Mouse (Mus musculus): ENCODE data around the gene Sh3bp5. TPM values are rescaled to one million over a fixed set of nuclear protein-coding genes. Genes with fewer than 3 reads are reported as not detected.

The Sh3bp5 gene
- polyA plus RNA-seq, 1 experiment, result 99.5 TPM

DNA sequence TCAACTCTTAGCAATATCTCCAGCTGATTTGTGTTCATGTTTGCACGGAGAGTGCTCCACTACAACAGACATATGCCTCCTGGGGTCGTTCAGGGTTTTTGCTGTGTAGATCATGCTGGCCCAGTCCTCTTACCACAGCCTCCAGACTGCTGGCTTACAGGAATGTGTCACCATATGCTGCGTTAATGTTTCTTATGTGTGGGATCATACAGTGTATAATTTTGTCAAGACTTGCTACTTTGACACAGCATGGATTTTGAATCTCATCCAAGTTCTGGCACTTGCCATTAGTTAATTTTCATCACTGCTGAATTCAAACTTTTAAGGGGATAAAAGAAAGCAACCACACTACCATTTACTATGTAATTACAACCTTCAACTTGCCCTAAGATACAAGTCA, 100.1 kb downstream of the Sh3bp5 start:
- Histone ChIP-seq H3K4me1 (ENCODE audit: control insufficient read depth, insufficient read depth, low read length) (peaks cover 5% of the 10 kb centered on the region), H3K4me3 (ENCODE audit: insufficient read depth, low read length) (peak overlapping the region; percentile 54)

DNA sequence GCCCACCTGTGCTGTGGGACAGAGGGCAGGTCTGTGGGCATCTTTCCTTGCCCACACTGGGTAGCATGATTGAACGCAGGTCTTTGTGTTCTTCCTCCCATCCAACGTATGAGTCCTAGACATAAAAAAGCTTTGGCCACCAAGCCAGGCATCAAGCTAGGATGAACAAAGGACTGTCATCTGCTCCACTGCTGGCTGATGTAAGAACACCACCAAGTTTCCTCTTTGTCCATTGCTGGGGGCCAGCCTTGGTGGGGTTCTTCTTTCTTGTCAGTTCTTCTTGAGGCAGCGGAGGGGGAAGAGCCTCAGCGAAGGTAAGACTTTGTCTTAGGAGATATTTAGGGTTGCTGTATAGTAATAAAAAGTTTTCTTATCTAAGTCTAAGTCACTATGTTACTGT, 104.9 kb downstream of the Sh3bp5 start:
- Histone ChIP-seq H3K4me3 (ENCODE audit: insufficient read depth, low read length) (no peak overlapping the region), H3K27ac (ENCODE audit: insufficient read depth, low read depth, low read length) (no peak overlapping the region), H3K4me1 (ENCODE audit: control insufficient read depth, insufficient read depth, low read length) (peaks cover 10% of the 10 kb centered on the region)
- TF ChIP-seq POLR2A (IDR thresholded peaks at IDR 0.05; ENCODE audit: borderline replicate concordance, low read depth, low read length), result no peak
- TF ChIP-seq CTCF (IDR thresholded peaks at IDR 0.05; ENCODE audit: low read depth, low read length), result no peak

More for the DNA sequence above, 100.1 kb downstream of the Sh3bp5 start:
- TF ChIP-seq POLR2A (IDR thresholded peaks at IDR 0.05; ENCODE audit: borderline replicate concordance, low read depth, low read length) (no peak), CTCF (IDR thresholded peaks at IDR 0.05; ENCODE audit: low read depth, low read length) (no peak)
- H3K27ac ChIP-seq (ENCODE audit: insufficient read depth, low read depth, low read length), result 0 out of 2 replicates have a peak overlapping the region, but pooled peaks have one; percentile 2

- H3K4me3 ChIP-seq (ENCODE audit: insufficient read depth, low read length), result no peak overlapping the region
Measured at GRCm38 (mm10) chr14:31329741-31330140, 106.1 kb downstream of the Sh3bp5 start.

DNA sequence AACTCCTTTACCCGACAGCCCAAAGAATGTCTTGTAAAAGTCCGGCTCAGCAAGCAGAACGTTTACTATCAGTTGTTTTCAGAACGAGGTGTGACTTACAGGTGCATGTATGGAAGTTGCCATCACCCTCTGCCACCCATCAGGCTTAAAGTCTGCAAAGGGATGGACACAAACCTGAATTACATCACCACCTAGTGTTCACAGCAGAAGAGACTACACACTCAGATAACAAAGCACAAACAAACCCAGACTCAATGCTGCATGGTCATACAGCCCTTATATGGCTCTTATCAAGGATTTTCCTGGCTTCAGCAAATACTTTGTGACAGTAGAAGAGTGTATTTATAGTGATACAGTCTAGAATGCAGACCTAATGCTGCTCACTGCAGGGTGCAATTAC, 108.2 kb downstream of the Sh3bp5 start:
- H3K27ac ChIP-seq (ENCODE audit: insufficient read depth, low read depth, low read length), result no peak overlapping the region
- TF ChIP-seq POLR2A (IDR thresholded peaks at IDR 0.05; ENCODE audit: borderline replicate concordance, low read depth, low read length) (no peak), CTCF (IDR thresholded peaks at IDR 0.05; ENCODE audit: low read depth, low read length) (no peak)
- H3K4me3 ChIP-seq (ENCODE audit: insufficient read depth, low read length), result no peak overlapping the region
- H3K4me1 ChIP-seq (ENCODE audit: control insufficient read depth, insufficient read depth, low read length), result peaks cover 18% of the 10 kb centered on the region

More at GRCm38 (mm10) chr14:31329741-31330140, 106.1 kb downstream of the Sh3bp5 start:
- Histone ChIP-seq H3K4me1 (ENCODE audit: control insufficient read depth, insufficient read depth, low read length) (peaks cover 6% of the 10 kb centered on the region), H3K27ac (ENCODE audit: insufficient read depth, low read depth, low read length) (no peak overlapping the region)
- TF ChIP-seq CTCF (IDR thresholded peaks at IDR 0.05; ENCODE audit: low read depth, low read length) (no peak), POLR2A (IDR thresholded peaks at IDR 0.05; ENCODE audit: borderline replicate concordance, low read depth, low read length) (no peak)

DNA sequence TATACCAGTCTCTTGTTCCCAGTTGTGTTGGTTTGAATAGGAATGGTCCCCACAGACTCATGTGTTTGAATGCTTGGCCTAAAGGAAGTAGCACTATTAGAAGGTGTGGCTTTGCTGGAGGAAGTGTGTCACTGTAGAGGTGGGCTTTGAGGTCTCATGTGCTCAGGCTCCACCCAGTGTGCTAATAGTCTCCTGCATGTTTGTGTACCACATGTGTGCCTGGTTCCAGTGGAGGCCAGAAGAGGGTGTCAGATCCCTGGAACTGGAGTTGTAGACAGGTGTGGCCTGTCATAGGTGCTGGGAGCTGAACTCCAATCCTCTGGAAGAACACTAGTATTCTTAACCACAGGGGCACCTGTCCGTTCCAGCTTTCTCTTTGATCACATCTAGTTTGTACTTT, 108.7 kb downstream of the Sh3bp5 start:
- Histone ChIP-seq H3K4me1 (ENCODE audit: control insufficient read depth, insufficient read depth, low read length) (peaks cover 18% of the 10 kb centered on the region), H3K27ac (ENCODE audit: insufficient read depth, low read depth, low read length) (no peak overlapping the region), H3K4me3 (ENCODE audit: insufficient read depth, low read length) (no peak overlapping the region)
- TF ChIP-seq POLR2A (IDR thresholded peaks at IDR 0.05; ENCODE audit: borderline replicate concordance, low read depth, low read length), result no peak
- no peak for TF ChIP-seq CTCF (IDR thresholded peaks at IDR 0.05; ENCODE audit: low read depth, low read length)

DNA sequence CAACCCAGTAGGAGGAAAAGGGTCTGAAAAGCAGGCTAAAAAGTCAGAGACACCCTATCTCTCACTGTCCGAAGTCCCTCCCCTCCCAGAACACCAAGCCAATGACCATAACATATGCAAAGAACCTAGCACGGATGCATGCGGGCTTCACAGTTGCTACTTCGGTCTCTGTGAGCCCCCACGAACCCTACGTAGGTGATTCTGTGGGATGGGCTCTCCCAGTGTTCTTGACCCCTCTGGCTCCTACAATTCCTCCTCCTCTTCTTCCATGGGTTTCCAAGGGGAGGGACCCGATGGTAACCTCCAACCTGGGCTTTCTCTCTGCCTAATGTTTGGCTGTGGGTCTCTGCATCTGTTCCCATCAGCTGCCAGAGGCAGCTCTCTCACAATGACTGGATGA, 109.1 kb downstream of the Sh3bp5 start:
- TF ChIP-seq POLR2A (IDR thresholded peaks at IDR 0.05; ENCODE audit: borderline replicate concordance, low read depth, low read length) (no peak), CTCF (IDR thresholded peaks at IDR 0.05; ENCODE audit: low read depth, low read length) (no peak)
- H3K4me1 ChIP-seq (ENCODE audit: control insufficient read depth, insufficient read depth, low read length), result peaks cover 18% of the 10 kb centered on the region
- no peak overlapping the region for H3K4me3 ChIP-seq (ENCODE audit: insufficient read depth, low read length)
- no peak overlapping the region for H3K27ac ChIP-seq (ENCODE audit: insufficient read depth, low read depth, low read length)

GRCm38 (mm10) chr14:31325551-31325950, 110.3 kb downstream of the Sh3bp5 start:
- Histone ChIP-seq H3K4me3 (ENCODE audit: insufficient read depth, low read length) (no peak overlapping the region), H3K4me1 (ENCODE audit: control insufficient read depth, insufficient read depth, low read length) (peaks cover 14% of the 10 kb centered on the region), H3K27ac (ENCODE audit: insufficient read depth, low read depth, low read length) (no peak overlapping the region)
- TF ChIP-seq CTCF (IDR thresholded peaks at IDR 0.05; ENCODE audit: low read depth, low read length) (no peak), POLR2A (IDR thresholded peaks at IDR 0.05; ENCODE audit: borderline replicate concordance, low read depth, low read length) (no peak)

GRCm38 (mm10) chr14:31324851-31325250, 111.0 kb downstream of the Sh3bp5 start:
- H3K4me3 ChIP-seq (ENCODE audit: insufficient read depth, low read length), result no peak overlapping the region
- peaks cover 12% of the 10 kb centered on the region for H3K4me1 ChIP-seq (ENCODE audit: control insufficient read depth, insufficient read depth, low read length)
- H3K27ac ChIP-seq (ENCODE audit: insufficient read depth, low read depth, low read length), result no peak overlapping the region
- TF ChIP-seq CTCF (IDR thresholded peaks at IDR 0.05; ENCODE audit: low read depth, low read length) (peak; percentile 38; the same call in 1 of the 2 replicates), POLR2A (IDR thresholded peaks at IDR 0.05; ENCODE audit: borderline replicate concordance, low read depth, low read length) (no peak)

GRCm38 (mm10) chr14:31323849-31324792, 111.8 kb downstream of the Sh3bp5 start, which contains the start of gene Dnah1:
Dnah1 (minus strand) TSS chr14:31323896.
- H3K4me1 ChIP-seq (ENCODE audit: control insufficient read depth, insufficient read depth, low read length), result peaks cover 12% of the 10 kb centered on the region
- H3K4me3 ChIP-seq (ENCODE audit: insufficient read depth, low read length), result peak within 1 kb of the TSS; percentile 52
- TF ChIP-seq POLR2A (IDR thresholded peaks at IDR 0.05; ENCODE audit: borderline replicate concordance, low read depth, low read length), result no peak
- no peak for TF ChIP-seq CTCF (IDR thresholded peaks at IDR 0.05; ENCODE audit: low read depth, low read length)
- no peak within 1 kb of the TSS for H3K27ac ChIP-seq (ENCODE audit: insufficient read depth, low read depth, low read length)

DNA sequence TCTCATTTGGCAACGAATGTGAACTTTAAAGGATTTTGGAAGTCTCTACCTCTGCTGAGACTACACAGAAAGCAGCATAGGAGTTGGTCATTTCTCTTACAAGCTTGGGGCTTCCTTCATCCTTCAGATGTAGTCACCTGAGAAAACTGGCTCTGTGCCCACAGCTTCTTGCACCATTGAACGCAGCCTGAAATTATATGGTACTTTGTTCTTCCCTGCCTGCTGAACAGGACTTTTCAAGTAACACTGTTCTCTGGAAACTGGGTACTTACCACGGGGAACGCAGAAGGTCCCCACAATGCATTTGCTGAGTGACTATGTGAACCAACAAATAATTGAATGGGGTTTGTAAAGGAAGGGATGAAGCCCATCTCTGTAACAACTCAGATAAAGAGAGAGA, 112.7 kb downstream of the Sh3bp5 start:
- TF ChIP-seq POLR2A (IDR thresholded peaks at IDR 0.05; ENCODE audit: borderline replicate concordance, low read depth, low read length), result no peak
- H3K27ac ChIP-seq (ENCODE audit: insufficient read depth, low read depth, low read length), result no peak overlapping the region
- H3K4me1 ChIP-seq (ENCODE audit: control insufficient read depth, insufficient read depth, low read length), result peaks cover 12% of the 10 kb centered on the region
- H3K4me3 ChIP-seq (ENCODE audit: insufficient read depth, low read length), result peak overlapping the region; percentile 52

Data from bone marrow macrophage, adult 2 months (primary cell).